Mouse (Mus musculus) ovary, postnatal 36 days (tissue): ENCODE measurements around the gene Safb2.
"Not testable (repeated sequence)": the region's sequence is repeated elsewhere in the genome, so short reads cannot be mapped to it uniquely, and the experiment has no call there.

Source experiments
- DNase-seq: peaks from one replicate; pipeline ENCODE4 v3.0.0; 2022; ENCODE audit warnings: low spot score, mixed read lengths

Safb2 gene

GRCm38 (mm10) chr17:56584257-56585130 lies at the start of gene Safb2, which contains the start of gene Safb:
Safb2 (minus strand) TSS chr17:56584585.
Safb (plus strand) TSS chr17:56584825.
- peak; percentile 100 for DNase-seq

GRCm38 (mm10) chr17:56634023-56634422 lies 49.6 kb upstream of the Safb2 start:
- DNase-seq: no peak

GRCm38 (mm10) chr17:56631807-56632206 lies 47.4 kb upstream of the Safb2 start:
- DNase-seq: no peak

GRCm38 (mm10) chr17:56629800-56630781 lies 45.7 kb upstream of the Safb2 start:
- DNase-seq: not testable (repeated sequence)

- no peak for DNase-seq
These were observed 43.3 kb upstream of the Safb2 start, which contains the start of gene Catsperd for GRCm38 (mm10) chr17:56627530-56628277. Catsperd (plus strand) TSS chr17:56628143.

- peak; percentile 96 for DNase-seq
These were observed 42.5 kb upstream of the Safb2 start, which contains the start of gene Lonp1 for GRCm38 (mm10) chr17:56626754-56627470. Lonp1 (minus strand) TSS chr17:56626887.

GRCm38 (mm10) chr17:56626260-56626659 lies 41.9 kb upstream of the Safb2 start:
- DNase-seq: no peak

- no peak for DNase-seq
These were observed 41.1 kb upstream of the Safb2 start for GRCm38 (mm10) chr17:56625495-56625894.

- no peak for DNase-seq
These were observed 33.2 kb upstream of the Safb2 start for GRCm38 (mm10) chr17:56617628-56618027.

- DNase-seq: no peak
These were observed 32.3 kb upstream of the Safb2 start for GRCm38 (mm10) chr17:56616725-56617124.

GRCm38 (mm10) chr17:56615792-56616191 lies 31.4 kb upstream of the Safb2 start:
- no peak for DNase-seq

GRCm38 (mm10) chr17:56615136-56615784 lies 30.9 kb upstream of the Safb2 start:
- no peak for DNase-seq

GRCm38 (mm10) chr17:56614391-56615135 lies 30.2 kb upstream of the Safb2 start:
- no peak for DNase-seq

- DNase-seq: peak; percentile 45
These were observed 29.5 kb upstream of the Safb2 start for GRCm38 (mm10) chr17:56613893-56614292.

- DNase-seq: peak; percentile 95
These were observed 29.0 kb upstream of the Safb2 start, which contains the start of gene Rpl36 for GRCm38 (mm10) chr17:56613236-56613844. Rpl36 (plus strand) TSS chr17:56613416.

GRCm38 (mm10) chr17:56612565-56612939 lies 28.2 kb upstream of the Safb2 start:
- not testable (repeated sequence) for DNase-seq

- peak; percentile 50 for DNase-seq
These were observed 27.6 kb upstream of the Safb2 start for GRCm38 (mm10) chr17:56611861-56612564.

- DNase-seq: no peak
These were observed 26.9 kb upstream of the Safb2 start for GRCm38 (mm10) chr17:56611323-56611722.
